Mouse (Mus musculus): Measurements from ENCODE around the gene Ubr3.
"Not testable (repeated sequence)": the region's sequence is repeated elsewhere in the genome, so short reads cannot be mapped to it uniquely, and the experiment has no call there.

The Ubr3 gene

DNA sequence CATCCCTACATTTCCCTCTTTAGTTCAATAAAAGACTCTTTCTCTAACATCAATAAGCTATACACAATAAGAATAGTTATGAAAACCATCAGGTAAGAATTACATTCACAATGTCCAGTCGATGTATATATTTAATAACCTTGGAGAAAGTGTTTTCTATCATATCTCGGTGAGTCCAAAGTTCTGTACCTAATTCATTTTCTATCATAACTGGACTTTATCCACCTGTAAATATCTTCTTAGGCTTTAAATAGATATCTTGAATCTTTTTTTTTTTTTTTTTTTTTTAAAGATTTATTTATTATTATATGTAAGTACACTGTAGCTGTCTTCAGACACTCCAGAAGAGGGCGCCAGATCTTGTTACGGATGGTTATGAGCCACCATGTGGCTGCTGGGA, 10.3 kb downstream of the Ubr3 start:
- DNase-seq (ENCODE audit: low spot score) = not testable (repeated sequence)

DNA sequence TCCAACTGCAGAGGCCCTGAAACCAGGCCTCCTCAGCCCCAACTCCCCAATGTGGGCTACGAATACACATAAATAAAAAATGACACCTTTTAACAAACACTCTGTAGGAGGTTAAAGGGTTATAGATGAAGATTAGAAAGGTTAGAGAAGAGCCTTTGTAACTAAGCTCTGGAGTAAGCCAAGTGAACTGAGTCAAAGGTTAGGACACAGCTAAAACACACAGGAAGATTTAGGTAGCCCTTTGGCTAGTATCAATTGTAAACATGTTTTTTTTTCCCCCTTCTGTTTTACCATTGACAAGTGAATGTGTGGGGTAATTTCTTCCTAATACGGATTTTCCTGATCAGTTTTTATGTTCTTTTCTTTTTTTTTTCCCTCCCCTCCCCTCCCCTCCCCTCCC, 15.8 kb downstream of the Ubr3 start:
- DNase-seq (ENCODE audit: low spot score) = no peak

DNA sequence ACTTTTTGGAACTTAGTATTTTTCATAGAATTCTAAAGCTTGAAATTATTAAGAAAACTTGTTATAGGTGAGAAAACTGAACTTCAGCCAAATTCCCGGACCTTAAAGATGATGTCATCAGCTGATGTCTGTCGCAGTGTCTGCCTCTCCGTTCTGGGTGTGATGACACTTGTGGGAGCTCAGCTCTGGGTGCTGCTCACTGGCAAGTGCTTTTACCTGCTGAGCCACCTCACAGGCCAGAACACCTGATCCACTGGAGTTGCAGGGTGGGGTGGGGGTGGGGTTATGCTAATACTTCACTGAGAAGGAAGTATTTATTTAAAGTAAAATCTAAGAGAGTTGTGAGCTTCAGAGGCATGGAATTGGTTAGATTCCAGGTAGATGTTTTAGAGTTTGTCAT, 20.3 kb downstream of the Ubr3 start:
- no peak for DNase-seq (ENCODE audit: low spot score)

DNA sequence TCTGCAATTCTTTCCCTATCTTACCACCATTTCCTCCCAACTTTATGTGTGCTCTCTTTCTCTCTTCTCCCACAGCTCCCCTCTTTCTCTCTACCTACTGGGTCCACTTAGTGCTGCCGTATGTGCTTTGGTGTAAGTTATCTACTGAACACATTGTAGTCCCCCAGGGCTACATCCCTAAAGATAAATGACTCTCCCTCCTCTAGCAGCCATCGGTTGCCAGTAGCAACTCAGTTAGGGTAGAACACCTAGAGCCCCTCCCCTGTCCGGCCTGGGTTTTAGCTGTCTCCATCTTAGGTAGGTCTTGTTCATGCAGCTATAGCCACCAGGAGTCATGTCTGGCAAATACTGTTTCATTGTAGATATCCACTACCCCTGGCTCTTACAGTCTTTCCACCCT, 27.9 kb downstream of the Ubr3 start:
- DNase-seq (ENCODE audit: low spot score) = no peak

DNA sequence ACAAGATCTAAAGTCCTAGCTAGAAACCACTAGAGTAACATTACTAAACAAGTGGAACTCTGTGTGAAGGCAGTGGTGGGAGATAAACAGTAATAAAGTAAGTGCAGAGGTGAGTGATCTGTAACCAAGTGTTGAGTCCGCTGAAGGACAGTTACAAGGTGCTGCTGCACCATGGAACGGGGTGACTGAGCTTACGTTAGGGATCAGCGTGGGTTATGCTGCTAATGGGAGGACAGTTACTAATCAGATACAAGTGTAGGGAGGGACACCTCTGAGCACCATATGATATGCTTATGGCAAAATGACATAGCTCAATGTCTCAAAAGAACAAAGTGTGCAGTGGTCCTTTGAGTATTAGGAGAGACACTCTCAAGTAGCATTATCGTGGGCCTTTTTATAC, 39.3 kb downstream of the Ubr3 start:
- DNase-seq (ENCODE audit: low spot score) = no peak

DNA sequence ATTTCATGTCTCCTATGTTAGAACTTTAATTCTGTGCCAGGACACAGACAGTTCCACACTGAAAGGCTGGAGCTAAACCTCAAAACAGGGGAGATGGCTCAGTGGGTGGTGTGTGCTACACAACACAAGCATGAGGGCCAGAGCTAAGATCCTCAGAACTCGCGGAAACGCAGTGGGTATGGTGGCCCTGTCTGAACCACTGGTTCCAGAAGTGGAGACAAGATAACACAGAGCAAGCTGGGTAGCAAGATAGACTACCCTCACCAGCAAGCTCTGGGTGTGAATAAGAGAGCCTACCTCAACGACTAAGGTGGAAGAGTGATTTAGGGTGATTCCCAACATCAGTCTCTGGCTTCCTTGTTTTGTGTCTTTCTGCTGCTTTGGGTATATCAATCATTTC, 42.2 kb downstream of the Ubr3 start:
- no peak for DNase-seq (ENCODE audit: low spot score)

DNA sequence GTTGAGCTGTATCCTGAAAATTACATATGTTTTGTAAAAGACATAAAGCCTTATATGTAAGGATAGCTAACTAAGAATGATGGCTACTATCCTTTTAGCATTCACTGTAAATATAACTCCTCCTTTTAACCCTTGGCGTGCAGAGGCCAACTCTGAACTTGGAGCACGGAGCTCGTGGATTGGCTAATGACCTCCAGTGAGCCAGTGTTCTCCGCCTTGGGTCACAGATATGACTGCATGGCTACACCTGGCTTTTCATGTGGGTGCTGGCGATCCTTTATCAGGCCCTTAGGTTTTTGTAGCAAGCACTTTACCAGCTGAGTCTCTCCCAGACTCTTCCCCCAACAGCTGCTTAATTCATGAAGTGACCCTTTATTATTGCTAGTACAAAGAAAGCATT, 42.6 kb downstream of the Ubr3 start:
- no peak for DNase-seq (ENCODE audit: low spot score)

DNA sequence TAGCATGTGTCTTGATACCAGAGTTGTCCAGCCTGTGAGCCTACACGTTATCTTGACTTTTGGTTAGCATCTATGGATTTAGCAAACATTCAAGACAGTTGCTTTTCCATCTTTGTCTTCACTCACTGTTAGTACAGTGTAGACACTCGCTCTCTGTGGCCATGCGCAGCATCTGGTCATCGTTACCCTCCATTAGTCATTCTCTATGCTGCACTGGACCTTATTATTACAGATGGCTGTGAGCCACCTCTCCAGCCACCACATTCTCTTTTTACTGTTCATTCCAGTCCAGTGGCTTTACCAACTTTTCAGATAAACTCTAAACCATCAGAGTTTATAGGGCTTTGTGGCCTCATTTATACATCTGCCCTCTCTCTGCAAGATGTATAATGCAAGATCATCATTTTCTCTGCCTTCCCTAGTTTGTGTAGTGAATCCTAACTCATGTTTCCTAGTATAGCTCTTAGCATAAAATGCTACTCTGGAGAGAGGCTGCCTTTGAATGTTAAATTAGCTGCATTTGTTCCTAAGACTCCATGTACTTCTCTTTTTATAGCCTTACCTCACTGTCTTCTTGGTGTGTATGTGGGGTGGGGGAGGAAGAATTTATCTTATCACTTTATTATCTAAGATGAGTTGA, 44.5 kb downstream of the Ubr3 start:
- no peak for DNase-seq (ENCODE audit: low spot score)

DNA sequence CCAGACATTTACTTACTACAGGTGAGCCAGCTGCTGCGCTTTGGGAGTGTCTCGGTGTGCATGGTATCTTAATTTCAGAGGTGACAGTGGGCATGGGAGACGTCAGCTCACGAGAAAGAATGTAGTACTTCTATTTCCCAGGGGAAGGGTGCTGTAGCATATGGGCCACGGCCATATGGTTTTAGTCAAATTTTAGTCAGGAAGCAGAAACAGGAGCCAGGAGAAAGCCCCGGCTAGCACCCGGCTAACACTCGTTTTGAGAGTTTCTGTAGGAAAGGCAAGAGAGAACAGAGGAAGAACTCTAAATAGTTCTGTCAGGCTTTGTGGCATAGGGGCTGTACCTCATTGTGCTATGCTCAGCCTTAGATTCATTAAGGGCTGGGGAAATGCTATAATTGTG, 55.8 kb downstream of the Ubr3 start:
- DNase-seq (ENCODE audit: low spot score) = no peak

DNA sequence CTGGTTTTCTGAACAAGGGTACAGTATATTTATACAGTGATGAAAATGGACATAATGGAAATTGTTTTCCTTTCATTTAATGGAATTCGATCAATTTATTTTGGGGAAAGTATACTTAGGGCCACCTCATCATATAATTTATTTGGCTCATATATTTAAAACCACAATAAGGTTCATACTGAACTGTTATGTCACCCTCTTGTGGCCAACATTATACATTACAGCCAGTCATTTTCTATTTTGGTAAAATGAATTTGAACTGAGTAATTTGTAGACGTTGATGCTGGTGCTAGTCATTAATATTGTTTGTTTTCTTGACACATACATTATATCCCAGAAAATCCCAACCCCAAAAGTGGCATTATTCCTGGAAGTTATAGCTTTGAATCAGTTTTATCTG, 58.6 kb downstream of the Ubr3 start:
- DNase-seq (ENCODE audit: low spot score) = peak; percentile 69

DNA sequence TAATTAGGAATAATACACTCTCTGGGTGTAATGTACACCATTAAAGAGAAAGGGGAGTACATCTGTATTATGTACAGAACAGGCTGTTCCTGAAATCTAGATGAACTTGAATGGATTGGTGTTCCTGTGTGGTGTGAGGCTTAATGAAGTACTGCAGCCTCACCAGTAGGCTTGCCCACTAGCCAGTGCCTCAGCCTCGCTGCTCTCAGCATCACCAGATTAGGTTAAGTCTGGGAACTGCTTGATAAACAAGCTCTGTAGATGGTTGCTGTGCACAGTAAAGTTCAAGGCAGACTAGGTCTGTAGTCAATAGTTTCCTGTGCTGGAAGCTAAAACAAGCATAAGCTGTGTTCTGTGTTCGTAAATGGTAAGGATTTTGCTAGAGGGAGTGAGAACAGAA, 60.6 kb downstream of the Ubr3 start:
- no peak for DNase-seq (ENCODE audit: low spot score)

DNA sequence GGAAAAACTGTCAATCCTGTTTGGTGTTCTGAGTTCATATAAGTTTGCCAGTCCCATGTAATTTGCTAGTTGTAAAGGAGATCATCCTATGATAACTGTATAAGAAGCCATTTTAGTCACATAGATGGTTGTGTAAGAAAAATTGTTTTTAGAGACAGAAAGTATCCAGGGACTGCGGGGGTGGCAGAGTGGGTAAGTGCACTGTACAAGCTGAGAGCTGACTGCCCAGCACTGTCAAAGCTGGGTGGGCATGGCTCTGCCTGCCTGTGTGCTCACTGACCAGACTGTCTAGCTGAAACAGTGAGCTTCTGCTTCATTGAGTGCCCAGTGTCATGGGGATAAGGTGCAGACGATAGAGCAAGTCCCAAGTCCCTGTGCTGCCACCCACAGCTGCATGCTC, 77.8 kb downstream of the Ubr3 start:
- DNase-seq (ENCODE audit: low spot score) = no peak

DNA sequence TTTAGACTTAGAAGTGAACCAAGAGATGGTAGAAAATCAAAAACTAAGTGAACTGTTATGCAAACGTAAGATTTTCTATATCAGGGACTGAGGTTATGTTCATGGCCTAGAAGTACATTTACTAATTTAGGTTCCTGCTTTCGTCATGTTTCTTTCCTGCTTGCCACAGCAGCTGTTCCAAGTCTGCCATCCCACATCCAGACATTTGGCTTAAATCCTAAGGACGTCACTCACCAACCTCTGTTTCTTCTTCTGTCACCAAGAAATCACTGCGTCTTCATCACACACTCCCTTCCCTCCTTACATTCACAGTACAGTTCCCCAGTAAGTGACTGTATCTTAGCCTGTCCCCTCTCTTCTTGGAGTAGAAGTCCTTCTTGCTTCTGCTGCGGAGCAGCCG, 92.2 kb downstream of the Ubr3 start:
- no peak for DNase-seq (ENCODE audit: low spot score)

DNA sequence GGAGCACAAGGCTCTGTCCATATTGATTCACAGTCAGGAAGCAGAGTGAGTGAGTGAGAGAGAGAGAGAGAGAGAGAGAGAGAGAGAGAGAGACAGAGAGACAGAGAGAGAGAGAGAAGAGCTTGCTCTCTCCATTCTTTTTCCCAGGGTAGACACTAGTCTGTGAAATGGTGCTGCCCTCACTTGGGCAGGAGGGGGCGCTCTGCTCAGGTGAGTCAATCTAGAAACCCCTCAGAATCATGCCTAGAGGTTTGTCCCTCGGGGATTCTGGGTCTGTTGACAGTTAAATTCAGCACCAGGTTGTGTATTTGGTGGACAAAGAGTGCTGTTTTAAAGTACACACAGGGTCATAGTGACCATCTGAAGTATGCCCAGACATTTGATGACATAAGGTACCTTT, 93.6 kb downstream of the Ubr3 start:
- no peak for DNase-seq (ENCODE audit: low spot score)

DNA sequence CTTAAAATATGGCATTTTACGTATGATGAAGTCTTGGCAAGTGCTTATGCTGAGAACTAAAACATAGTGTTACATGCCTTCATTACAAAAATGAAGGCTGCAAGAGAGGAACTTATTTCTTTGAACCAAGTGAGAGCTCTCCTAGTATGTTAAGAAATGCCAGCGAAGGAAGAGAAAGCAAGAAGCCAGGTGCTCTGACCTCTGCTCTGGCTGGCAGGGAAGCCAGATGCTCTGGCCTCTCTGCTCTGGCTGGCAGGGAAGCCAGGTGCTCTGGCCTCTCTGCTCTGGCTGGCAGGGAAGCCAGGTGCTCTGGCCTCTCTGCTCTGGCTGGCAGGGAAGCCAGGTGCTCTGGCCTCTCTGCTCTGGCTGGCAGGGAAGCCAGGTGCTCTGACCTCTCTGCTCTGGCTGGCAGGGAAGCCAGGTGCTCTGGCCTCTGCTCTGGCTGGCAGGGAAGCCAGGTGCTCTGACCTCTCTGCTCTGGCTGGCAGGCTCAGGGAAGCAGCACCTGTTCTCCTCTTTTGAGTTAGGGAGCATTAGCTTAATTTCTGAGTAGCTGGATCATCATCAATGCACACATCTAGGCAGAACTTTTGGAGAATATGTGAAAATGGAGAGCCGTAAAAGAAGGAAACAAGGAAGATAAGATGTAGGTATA, 97.2 kb downstream of the Ubr3 start:
- DNase-seq (ENCODE audit: low spot score) = not testable (repeated sequence)

DNA sequence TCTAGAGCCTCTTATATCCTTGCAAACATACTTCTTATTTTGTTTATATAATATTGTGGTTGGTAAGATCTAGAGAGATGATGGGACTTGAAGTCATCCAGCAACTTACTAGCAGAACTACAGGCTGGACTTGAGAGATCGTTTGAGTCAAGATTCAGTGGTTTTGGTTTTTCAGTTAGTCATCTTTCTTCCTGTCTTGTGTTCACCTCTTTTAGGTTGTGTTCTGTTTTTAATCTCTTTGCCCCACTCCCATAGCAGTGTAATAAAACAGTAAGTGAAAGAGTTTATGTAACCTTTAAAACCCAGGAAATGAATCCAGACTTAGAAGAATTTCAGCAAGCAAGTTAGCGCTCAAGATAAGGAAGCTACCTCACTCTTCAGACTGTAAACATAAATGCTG, 97.7 kb downstream of the Ubr3 start:
- no peak for DNase-seq (ENCODE audit: low spot score)

DNA sequence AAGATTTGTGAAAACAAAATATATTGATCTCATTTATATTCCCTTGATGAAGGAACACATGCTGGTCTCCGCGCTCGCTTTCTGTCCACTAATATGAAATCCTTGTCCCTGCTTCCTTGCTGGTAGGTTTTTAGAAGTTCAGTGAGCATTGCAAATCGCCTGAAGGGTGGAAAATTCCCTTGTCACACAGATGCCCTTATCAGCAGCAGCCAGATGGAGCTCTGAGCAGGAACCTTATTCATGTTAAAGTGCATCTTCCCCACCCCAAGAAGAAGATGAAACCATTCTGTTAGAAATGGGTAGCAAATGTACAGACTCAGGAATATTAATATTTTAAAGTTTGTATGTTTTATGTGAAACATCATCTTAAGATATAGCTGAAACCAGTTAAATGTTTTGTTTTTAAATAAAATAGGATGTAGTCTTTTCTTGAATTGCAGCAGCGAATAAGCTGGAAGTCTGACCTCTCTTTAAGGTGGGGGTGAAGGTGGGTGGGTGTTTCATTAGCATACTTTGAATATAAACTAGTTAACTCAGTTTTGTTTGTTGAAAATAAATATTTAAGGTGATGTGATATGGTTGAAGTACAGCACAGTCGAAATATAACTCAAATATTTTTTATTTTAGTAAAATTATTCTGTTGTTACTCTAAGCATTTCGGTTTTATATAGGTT, 102.2 kb downstream of the Ubr3 start:
- peak; percentile 24 for DNase-seq (ENCODE audit: low spot score)

DNA sequence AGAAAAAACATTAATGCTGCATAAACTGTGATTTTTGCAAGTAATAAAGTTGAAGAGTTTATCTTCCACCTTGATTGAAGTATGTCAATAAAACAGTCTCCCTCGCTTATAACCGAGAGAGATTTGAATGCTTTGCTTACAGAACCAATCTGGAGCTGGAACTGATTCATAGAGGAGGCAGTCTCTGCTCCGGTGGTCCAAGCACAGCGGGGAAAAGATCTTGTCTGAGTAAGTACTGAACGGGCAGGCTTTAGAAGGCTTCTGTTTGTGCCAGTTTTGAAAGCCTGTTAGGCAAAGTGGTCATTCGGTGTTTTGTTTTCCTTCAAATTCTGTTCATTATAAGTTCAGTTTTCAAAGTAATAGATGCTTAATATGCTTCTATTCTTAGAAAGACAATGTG, 103.3 kb downstream of the Ubr3 start:
- no peak for DNase-seq (ENCODE audit: low spot score)

DNA sequence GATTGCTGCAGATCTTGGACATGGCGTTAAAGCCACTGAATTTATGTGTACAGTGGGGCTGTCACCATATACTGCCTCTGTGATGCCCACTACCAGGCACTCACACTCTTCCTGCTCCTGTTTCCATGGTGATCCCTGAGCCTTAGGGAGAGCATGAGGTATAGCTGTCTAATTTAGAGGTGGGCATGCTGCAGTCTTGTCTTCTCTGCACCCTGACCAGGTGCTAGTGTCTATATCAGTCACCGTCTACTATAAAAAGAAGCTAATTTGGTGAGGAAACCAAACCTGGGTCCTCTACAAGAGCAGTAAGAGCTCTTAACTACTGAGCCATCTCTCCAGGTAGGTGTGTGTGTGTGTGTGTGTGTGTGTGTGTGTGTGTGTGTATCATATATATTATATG, 109.4 kb downstream of the Ubr3 start:
- DNase-seq (ENCODE audit: low spot score) = no peak

DNA sequence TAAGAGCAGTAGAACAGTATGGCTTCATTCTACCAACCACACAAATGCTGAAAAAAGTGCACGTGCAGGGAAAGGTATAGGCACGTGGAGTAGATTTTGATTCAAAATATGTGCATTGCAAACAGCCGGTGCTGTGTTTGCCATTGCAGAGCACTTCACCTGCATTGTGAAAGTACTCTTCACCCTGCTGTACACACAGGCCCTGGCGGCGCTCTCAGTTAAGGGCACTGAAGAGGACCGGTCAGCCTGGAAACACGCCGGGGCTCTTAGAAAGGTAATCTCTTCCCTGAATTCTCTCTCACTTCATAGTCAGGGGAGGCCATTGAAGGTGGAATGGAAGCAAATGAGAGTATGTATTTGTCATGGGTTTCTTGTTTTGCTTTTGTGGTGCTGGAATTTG, 115.9 kb downstream of the Ubr3 start:
- DNase-seq (ENCODE audit: low spot score) = no peak

DNA sequence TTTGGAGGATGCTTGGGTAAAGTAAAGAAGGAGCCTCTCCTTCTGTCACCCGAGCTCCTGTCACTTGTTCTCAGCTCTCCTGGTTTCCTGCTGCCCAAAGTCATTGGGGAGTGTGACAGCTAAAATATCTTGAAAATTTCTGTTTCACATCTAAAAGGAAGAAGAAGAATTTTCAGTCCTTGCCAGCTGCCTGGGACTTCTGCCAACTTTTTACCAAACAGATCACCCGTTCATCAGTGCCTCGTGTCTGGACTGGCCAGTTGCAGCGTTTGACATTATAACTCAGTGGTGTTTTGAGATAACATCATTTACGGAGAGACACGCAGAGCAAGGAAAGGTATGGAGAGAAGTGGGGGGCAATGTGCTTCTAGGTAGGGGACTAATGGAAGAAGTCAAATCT, 121.2 kb downstream of the Ubr3 start:
- no peak for DNase-seq (ENCODE audit: low spot score)

DNA sequence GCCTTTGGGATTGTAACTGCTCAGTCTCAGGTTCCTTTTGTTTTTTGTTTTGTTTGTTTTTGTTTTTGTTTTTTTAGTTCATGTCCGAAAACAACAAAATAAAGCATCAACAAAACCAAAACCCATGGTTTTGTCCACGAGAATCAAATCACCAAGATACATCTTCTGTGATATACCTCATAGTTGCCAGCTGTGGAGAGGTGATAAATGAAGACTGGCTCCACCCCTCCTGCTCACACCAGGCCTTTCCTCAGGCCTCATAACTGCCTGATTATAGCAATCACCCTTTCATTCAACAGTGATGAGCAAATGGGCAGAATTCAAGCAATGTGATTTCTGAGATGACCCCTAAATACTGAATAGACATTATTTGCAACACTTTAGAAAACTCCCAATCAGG, 127.4 kb downstream of the Ubr3 start:
- DNase-seq (ENCODE audit: low spot score) = no peak

DNA sequence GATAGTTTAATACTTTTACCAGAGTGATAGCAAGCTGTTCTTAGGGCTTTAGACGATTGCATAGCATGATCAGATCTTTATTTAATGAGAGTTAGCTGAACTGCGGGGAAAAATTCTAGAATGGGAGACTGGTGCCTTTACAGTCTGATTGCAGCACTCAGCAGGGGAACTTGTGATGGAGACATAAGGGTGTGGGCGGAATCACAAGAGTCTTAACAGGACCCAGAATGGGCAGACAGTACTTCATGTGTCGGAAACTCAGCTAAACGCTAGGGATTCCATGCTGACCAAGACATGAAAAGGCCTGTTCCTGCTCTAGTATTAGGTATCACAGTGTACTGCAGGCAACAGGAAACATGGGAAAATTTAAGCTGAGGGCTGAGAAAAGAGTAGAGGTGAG, 128.7 kb downstream of the Ubr3 start:
- DNase-seq (ENCODE audit: low spot score) = no peak

DNA sequence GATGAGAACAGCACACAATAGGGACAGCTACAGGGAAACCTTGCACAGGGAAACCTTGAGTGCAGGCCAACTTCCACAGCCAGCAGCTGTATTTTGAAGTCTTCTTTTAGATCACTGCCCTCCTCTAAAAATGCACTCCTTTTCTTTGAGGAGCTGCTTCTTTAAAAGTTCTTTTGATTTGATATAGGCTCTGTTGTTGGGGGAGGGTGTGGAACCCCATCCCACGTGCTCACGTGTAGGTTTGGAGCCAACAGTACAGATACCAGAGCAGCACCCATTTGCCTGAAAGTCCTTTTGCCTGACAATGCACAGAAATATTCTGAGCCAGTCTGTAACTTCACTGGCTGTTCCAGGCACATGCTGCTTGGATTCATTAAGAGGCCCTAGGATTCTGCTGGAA, 134.4 kb downstream of the Ubr3 start:
- no peak for DNase-seq (ENCODE audit: low spot score)

Measured in retina, embryonic 14.5 days (tissue).